Mouse (Mus musculus): ENCODE results near the gene Lamtor1. TPM values are rescaled to one million over a fixed set of nuclear protein-coding genes. Genes with fewer than 3 reads are reported as not detected.

Gene Lamtor1
- total and polyA plus RNA-seq, 3 experiments = 96.5 to 146 (median 136) TPM

GRCm38 (mm10) chr7:101973730-101974129, 68.0 kb downstream of the Lamtor1 start:
- no peak for ATAC-seq (ENCODE audit: extremely low read depth, insufficient number of reproducible peaks, low FRiP score, poor library complexity, severe bottlenecking)
- H3K4me3 ChIP-seq (ENCODE audit: low read depth, low read length) = no peak overlapping the region
- no peak for DNase-seq (ENCODE audit: low spot score)
- H3K9me3 ChIP-seq (replicated peaks) = no peaks in the 10 kb centered on the region
- H3K4me1 ChIP-seq (ENCODE audit: insufficient read depth, low read depth, low read length) = peaks cover 48% of the 10 kb centered on the region
- no peak for TF ChIP-seq GATA2 (IDR thresholded peaks at IDR 0.05; ENCODE audit: borderline replicate concordance, low read depth, low read length)
- TF ChIP-seq GATA1 (IDR thresholded peaks at IDR 0.05; ENCODE audit: borderline replicate concordance, low read length) = no peak
- no peaks in the 10 kb centered on the region for H3K27me3 ChIP-seq (ENCODE audit: insufficient read depth, low read length)
- peaks cover 40% of the 10 kb centered on the region for H3K36me3 ChIP-seq (replicated peaks)

DNA sequence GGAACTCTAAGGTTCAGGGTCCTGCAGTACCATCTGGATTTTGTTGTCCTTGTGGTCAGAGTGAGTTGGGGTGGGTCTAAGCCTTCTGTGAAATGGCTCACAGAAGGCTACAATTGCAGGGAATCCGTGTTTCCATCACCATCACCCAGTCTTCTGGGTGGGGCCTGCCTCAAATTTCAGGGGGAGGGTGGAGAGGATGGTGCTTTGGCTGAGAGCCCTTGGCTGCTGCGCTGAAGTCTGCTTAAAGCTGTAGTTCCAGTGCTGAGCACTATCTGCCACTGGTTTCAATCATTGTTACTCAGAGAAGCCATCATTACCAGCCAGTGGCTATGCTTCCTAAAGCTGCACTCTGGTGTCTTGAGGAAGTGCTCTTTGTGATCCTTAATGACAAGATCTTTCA, 68.8 kb downstream of the Lamtor1 start:
- ATAC-seq (ENCODE audit: extremely low read depth, insufficient number of reproducible peaks, low FRiP score, poor library complexity, severe bottlenecking) (no peak), DNase-seq (ENCODE audit: low spot score) (no peak)
- Histone ChIP-seq H3K9me3 (replicated peaks) (no peaks in the 10 kb centered on the region), H3K36me3 (replicated peaks) (peaks cover 44% of the 10 kb centered on the region), H3K27me3 (ENCODE audit: insufficient read depth, low read length) (no peaks in the 10 kb centered on the region), H3K4me3 (ENCODE audit: low read depth, low read length) (no peak overlapping the region), H3K4me1 (ENCODE audit: insufficient read depth, low read depth, low read length) (peaks cover 42% of the 10 kb centered on the region)
- TF ChIP-seq POLR2AphosphoS5 (IDR thresholded peaks at IDR 0.05; ENCODE audit: insufficient replicate concordance, low read depth, low read length) (no peak), TAL1 (conservative IDR thresholded peaks at IDR 0.05; ENCODE audit: low read depth, low read length) (no peak), GATA2 (IDR thresholded peaks at IDR 0.05; ENCODE audit: borderline replicate concordance, low read depth, low read length) (no peak), CTCF (IDR thresholded peaks at IDR 0.05; ENCODE audit: low read depth, low read length) (no peak), GATA1 (IDR thresholded peaks at IDR 0.05; ENCODE audit: borderline replicate concordance, low read length) (no peak)

Other genes with a start within 250 kb of the Lamtor1 start
- 17.5 and 25.6 TPM in 2 replicates for gene Clpb, start 242.3 kb upstream of the Lamtor1 start, total RNA-seq (2014; fragmentation: Nextera tagmentation)
- 23.1 and 29.9 TPM in 2 replicates for gene Clpb, start 242.3 kb upstream of the Lamtor1 start, total RNA-seq (2017)
- 20.2 and 30.2 TPM in 2 replicates for gene Clpb, start 242.3 kb upstream of the Lamtor1 start, polyA plus RNA-seq (2012)
- not detected in 2 replicates for gene Phox2a, start 87.6 kb upstream of the Lamtor1 start, total RNA-seq (2014; fragmentation: Nextera tagmentation)
- gene Phox2a, start 87.6 kb upstream of the Lamtor1 start, total RNA-seq (2017) = 0.27 TPM in 1 of 2 replicates, not detected in the other
- gene Phox2a, start 87.6 kb upstream of the Lamtor1 start, polyA plus RNA-seq (2012) = not detected in 2 replicates
- gene Inppl1, start 67.7 kb upstream of the Lamtor1 start, total RNA-seq (2014; fragmentation: Nextera tagmentation) = 31.6 and 55.6 TPM in 2 replicates
- 41.0 and 43.2 TPM in 2 replicates for gene Inppl1, start 67.7 kb upstream of the Lamtor1 start, total RNA-seq (2017)
- gene Inppl1, start 67.7 kb upstream of the Lamtor1 start, polyA plus RNA-seq (2012) = 54.1 and 62.2 TPM in 2 replicates
- gene Folr2, start 48.7 kb upstream of the Lamtor1 start, total RNA-seq (2014; fragmentation: Nextera tagmentation) = not detected in 2 replicates
- not detected in 2 replicates for gene Folr2, start 48.7 kb upstream of the Lamtor1 start, total RNA-seq (2017)
- gene Folr2, start 48.7 kb upstream of the Lamtor1 start, polyA plus RNA-seq (2012) = not detected in 2 replicates
- gene Anapc15, start 42.2 kb upstream of the Lamtor1 start, total RNA-seq (2014; fragmentation: Nextera tagmentation) = 55.6 and 63.3 TPM in 2 replicates
- gene Anapc15, start 42.2 kb upstream of the Lamtor1 start, total RNA-seq (2017) = 113 and 128 TPM in 2 replicates
- gene Anapc15, start 42.2 kb upstream of the Lamtor1 start, polyA plus RNA-seq (2012) = 20.2 and 20.5 TPM in 2 replicates
- gene Folr1, start 35.1 kb upstream of the Lamtor1 start, total RNA-seq (2014; fragmentation: Nextera tagmentation) = not detected in 2 replicates
- 0.22 and 0.64 TPM in 2 replicates for gene Folr1, start 35.1 kb upstream of the Lamtor1 start, total RNA-seq (2017)
- gene Folr1, start 35.1 kb upstream of the Lamtor1 start, polyA plus RNA-seq (2012) = not detected in 2 replicates
- gene Tomt, start 455 bp downstream of the Lamtor1 start, total RNA-seq (2014; fragmentation: Nextera tagmentation) = not detected in 2 replicates
- gene Tomt, start 455 bp downstream of the Lamtor1 start, total RNA-seq (2017) = 0.22 and 0.23 TPM in 2 replicates
- 0.01 TPM in 1 of 2 replicates, not detected in the other for gene Tomt, start 455 bp downstream of the Lamtor1 start, polyA plus RNA-seq (2012)
- gene Lrrc51, start 28.0 kb downstream of the Lamtor1 start, total RNA-seq (2014; fragmentation: Nextera tagmentation) = 12.4 and 17.7 TPM in 2 replicates
- gene Lrrc51, start 28.0 kb downstream of the Lamtor1 start, total RNA-seq (2017) = 2.9 and 4.1 TPM in 2 replicates
- gene Lrrc51, start 28.0 kb downstream of the Lamtor1 start, polyA plus RNA-seq (2012) = 0.53 and 0.65 TPM in 2 replicates
- 134 and 189 TPM in 2 replicates for gene Numa1, start 28.2 kb downstream of the Lamtor1 start, total RNA-seq (2014; fragmentation: Nextera tagmentation)
- gene Numa1, start 28.2 kb downstream of the Lamtor1 start, total RNA-seq (2017) = 120 and 125 TPM in 2 replicates
- gene Numa1, start 28.2 kb downstream of the Lamtor1 start, polyA plus RNA-seq (2012) = 106 and 112 TPM in 2 replicates
- 4.2 and 6.5 TPM in 2 replicates for gene Il18bp, start 112.8 kb downstream of the Lamtor1 start, total RNA-seq (2014; fragmentation: Nextera tagmentation)
- gene Il18bp, start 112.8 kb downstream of the Lamtor1 start, total RNA-seq (2017) = 2.5 and 2.7 TPM in 2 replicates
- 1.8 TPM in 2 replicates for gene Il18bp, start 112.8 kb downstream of the Lamtor1 start, polyA plus RNA-seq (2012)
- 8.6 and 11.8 TPM in 2 replicates for gene Rnf121, start 159.6 kb downstream of the Lamtor1 start, total RNA-seq (2014; fragmentation: Nextera tagmentation)
- gene Rnf121, start 159.6 kb downstream of the Lamtor1 start, total RNA-seq (2017) = 10.9 and 11.4 TPM in 2 replicates
- 1.7 and 2.7 TPM in 2 replicates for gene Rnf121, start 159.6 kb downstream of the Lamtor1 start, polyA plus RNA-seq (2012)
- 29.5 and 45.5 TPM in 2 replicates for gene Xndc1, start 159.6 kb downstream of the Lamtor1 start, total RNA-seq (2014; fragmentation: Nextera tagmentation)
- gene Xndc1, start 159.6 kb downstream of the Lamtor1 start, total RNA-seq (2017) = 35.4 and 39.4 TPM in 2 replicates
- 25.0 and 29.7 TPM in 2 replicates for gene Xndc1, start 159.6 kb downstream of the Lamtor1 start, polyA plus RNA-seq (2012)
- gene Xntrpc, start 159.8 kb downstream of the Lamtor1 start, total RNA-seq (2014; fragmentation: Nextera tagmentation) = 0.39 and 1.4 TPM in 2 replicates
- 0.44 and 0.46 TPM in 2 replicates for gene Xntrpc, start 159.8 kb downstream of the Lamtor1 start, total RNA-seq (2017)
- 0.21 and 0.31 TPM in 2 replicates for gene Xntrpc, start 159.8 kb downstream of the Lamtor1 start, polyA plus RNA-seq (2012)
- gene Trpc2, start 177.2 kb downstream of the Lamtor1 start, total RNA-seq (2014; fragmentation: Nextera tagmentation) = 0.45 TPM in 1 of 2 replicates, not detected in the other
- not detected in 2 replicates for gene Trpc2, start 177.2 kb downstream of the Lamtor1 start, total RNA-seq (2017)
- not detected in 2 replicates for gene Trpc2, start 177.2 kb downstream of the Lamtor1 start, polyA plus RNA-seq (2012)
- not detected in 2 replicates for gene Art1, start 195.8 kb downstream of the Lamtor1 start, total RNA-seq (2014; fragmentation: Nextera tagmentation)
- gene Art1, start 195.8 kb downstream of the Lamtor1 start, total RNA-seq (2017) = 0.22 TPM in 1 of 2 replicates, not detected in the other
- gene Art1, start 195.8 kb downstream of the Lamtor1 start, polyA plus RNA-seq (2012) = not detected in 2 replicates
- gene Art5, start 203.6 kb downstream of the Lamtor1 start, total RNA-seq (2014; fragmentation: Nextera tagmentation) = not detected in 2 replicates
- 0.16 TPM in 1 of 2 replicates, not detected in the other for gene Art5, start 203.6 kb downstream of the Lamtor1 start, total RNA-seq (2017)
- not detected in 2 replicates for gene Art5, start 203.6 kb downstream of the Lamtor1 start, polyA plus RNA-seq (2012)
- gene Chrna10, start 210.9 kb downstream of the Lamtor1 start, total RNA-seq (2014; fragmentation: Nextera tagmentation) = not detected in 2 replicates
- gene Chrna10, start 210.9 kb downstream of the Lamtor1 start, total RNA-seq (2017) = 0.11 TPM in 1 of 2 replicates, not detected in the other
- not detected in 2 replicates for gene Chrna10, start 210.9 kb downstream of the Lamtor1 start, polyA plus RNA-seq (2012)

All from G1E (cell line).